Mouse (Mus musculus) hindbrain, postnatal 0 days (tissue): ENCODE data around the gene Safb2. TPM values are rescaled to one million over a fixed set of nuclear protein-coding genes. Genes with fewer than 3 reads are reported as not detected.

Experiments
- ATAC-seq: fragments of 200-750 bp; cut with Nextera tagmentation; 2 replicates; pipeline ENCODE4 v1.8.0; 2017; ENCODE audit warnings: mild to moderate bottlenecking, moderate TSS enrichment, moderate library complexity
- DNase-seq: peaks from one replicate; pipeline ENCODE4 v3.0.0-alpha.2; 2015; ENCODE audit warnings: low spot score
- H3K27ac ChIP-seq: fragments of 300-500 bp; sonication (generic); 2 replicates; pipeline ENCODE4 v1.5.1; 2014; ENCODE audit warnings: mild to moderate bottlenecking
- H3K27me3 ChIP-seq: fragments of 300-500 bp; sonication (generic); 2 replicates; pipeline ENCODE4 v1.6.1; 2014; ENCODE audit warnings: low read length, mixed read lengths; ENCODE audit not compliant: insufficient read depth
- H3K36me3 ChIP-seq: fragments of 300-500 bp; sonication (generic); 2 replicates; pipeline ENCODE4 v1.6.1; 2014; ENCODE audit warnings: low read length, mixed read lengths; ENCODE audit not compliant: insufficient read depth
- H3K4me1 ChIP-seq: fragments of 300-500 bp; sonication (generic); 2 replicates; pipeline ENCODE4 v1.6.1; 2014; ENCODE audit warnings: antibody characterized with exemption, low read length, mixed read lengths; ENCODE audit not compliant: insufficient read depth
- H3K4me2 ChIP-seq: fragments of 300-500 bp; sonication (generic); 2 replicates; pipeline ENCODE4 v1.6.1; 2014; ENCODE audit warnings: low read depth, mild to moderate bottlenecking, low read length, moderate library complexity, mixed read lengths
- H3K4me3 ChIP-seq: fragments of 300-500 bp; sonication (generic); 2 replicates; pipeline ENCODE4 v1.5.1; 2014; ENCODE audit warnings: low read length
- H3K9ac ChIP-seq: fragments of 300-500 bp; sonication (generic); replicated peaks from 2 replicates; pipeline ENCODE4 v1.6.1; 2014; ENCODE audit warnings: mild to moderate bottlenecking, low read length, moderate library complexity, mixed read lengths
- H3K9me3 ChIP-seq: fragments of 300-500 bp; sonication (generic); 2 replicates; pipeline ENCODE4 v1.6.1; 2016; ENCODE audit warnings: low read length, mixed read lengths
- CTCF ChIP-seq: IDR thresholded peaks from 2 replicates; pipeline ENCODE4 v1.5.1; 2016; ENCODE audit warnings: antibody characterized with exemption, control low read depth, low read depth
- WGBS: fragments of 180-500 bp; shearing (Covaris S2); extraction: QIAGEN DNeasy Blood & Tissue Kit; methylation state at CpG from one replicate; pipeline ENCODE4 v1.1.7; 2014; 5-methylcytosine and 5-hydroxymethylcytosine counted together
- polyA plus RNA-seq: library from polyadenylated mRNA; unstranded; fragments of >200 nt; fragmentation: Nextera tagmentation; extraction: Ambion mirVana; gene quantifications from 2 replicates; pipeline ENCODE4 v1.2.1, GENCODE M21; 2015
- total RNA-seq: library from RNA; depleted of rRNA; stranded (reverse); fragments of >200 nt; gene quantifications from 2 replicates; pipeline ENCODE4 v1.2.3, GENCODE M21; 2014

Safb2 gene
- total and polyA plus RNA-seq, 2 experiments from 2014 or later, result 45.2 to 48.4 TPM

DNA sequence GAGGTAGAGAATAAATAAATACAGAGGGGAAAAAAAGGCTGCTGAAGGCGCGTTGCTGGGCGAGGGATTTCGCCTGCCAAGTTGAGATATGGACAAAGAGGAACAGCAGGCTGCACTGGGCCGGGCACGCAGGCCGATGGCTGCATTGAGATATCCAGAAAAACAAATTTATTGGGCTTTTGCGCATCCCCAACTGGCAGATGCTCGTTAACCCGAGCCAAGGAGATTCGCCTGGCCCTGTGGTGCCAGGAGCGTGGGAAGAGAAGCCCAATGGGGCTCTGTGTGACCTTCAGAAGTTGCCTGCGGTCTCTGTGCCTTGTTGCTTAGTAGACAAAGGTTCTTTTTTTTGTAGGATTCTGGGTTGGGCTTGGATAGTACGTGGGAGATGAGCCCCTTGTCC is 48.2 kb downstream of the Safb2 start:
- WGBS, result 25% methylated on average over 14 of the region's 14 CpGs

DNA sequence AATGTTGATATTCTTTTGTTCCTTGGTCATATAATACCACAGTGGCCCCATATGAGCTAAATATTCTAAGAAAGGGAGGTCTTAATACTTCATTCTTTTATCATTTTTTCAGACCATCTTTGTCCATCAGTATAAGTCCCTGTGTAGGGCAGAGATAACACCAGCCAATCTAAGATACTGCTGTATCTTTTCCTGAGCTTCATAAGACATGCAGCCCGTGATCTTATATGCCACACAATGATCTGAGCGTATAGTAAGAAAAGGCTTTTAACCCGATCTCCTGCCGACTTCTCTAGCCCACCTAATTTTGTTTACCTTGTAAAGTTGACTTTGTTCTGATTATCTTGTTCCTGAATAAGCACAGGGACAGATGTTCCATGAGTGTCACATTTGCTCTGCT is 59.4 kb downstream of the Safb2 start:
- Histone ChIP-seq H3K4me2 (no peak overlapping the region), H3K27me3 (no peaks in the 10 kb centered on the region), H3K4me3 (no peak overlapping the region), H3K4me1 (no peaks in the 10 kb centered on the region), H3K9me3 (no peaks in the 10 kb centered on the region), H3K9ac (no peak overlapping the region), H3K36me3 (no peaks in the 10 kb centered on the region), H3K27ac (no peak overlapping the region)
- ATAC-seq (no peak), DNase-seq (no peak)
- 76% methylated on average over 4 of the region's 4 CpGs for WGBS
- TF ChIP-seq CTCF, result no peak

More for the DNA sequence above, 48.2 kb downstream of the Safb2 start:
- peaks cover 6% of the 10 kb centered on the region; the same call in 1 of the 2 replicates for H3K4me1 ChIP-seq
- H3K36me3 ChIP-seq, result no peaks in the 10 kb centered on the region
- peak; percentile 68 for ATAC-seq
- no peak overlapping the region for H3K4me2 ChIP-seq
- H3K9ac ChIP-seq, result no peak overlapping the region
- H3K9me3 ChIP-seq, result no peaks in the 10 kb centered on the region
- peak overlapping the region; percentile 64 for H3K27ac ChIP-seq
- H3K27me3 ChIP-seq, result no peaks in the 10 kb centered on the region
- peak; percentile 75 for DNase-seq
- H3K4me3 ChIP-seq, result no peak overlapping the region
- TF ChIP-seq CTCF, result no peak

DNA sequence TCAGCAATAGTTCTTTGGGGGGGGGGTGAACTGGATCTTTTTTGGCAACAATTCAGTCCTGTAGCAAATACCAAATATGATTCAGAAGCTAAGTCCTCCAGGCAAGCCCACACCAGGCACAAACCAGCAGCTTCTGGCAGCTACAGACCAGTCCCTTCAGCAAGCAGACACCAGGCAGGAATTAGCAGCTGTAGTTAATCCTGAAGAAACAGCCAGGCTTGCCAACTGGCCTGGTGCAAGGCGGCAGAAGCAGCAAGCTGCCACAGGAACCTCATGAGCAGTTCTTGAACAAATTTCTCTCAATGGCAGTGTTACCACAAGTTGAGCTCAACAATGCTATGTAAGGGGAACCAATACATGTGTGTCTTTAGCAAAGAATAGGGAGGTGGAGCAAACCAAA is 61.6 kb downstream of the Safb2 start:
- no peak overlapping the region for H3K9ac ChIP-seq
- ATAC-seq (no peak), DNase-seq (no peak)
- 38% methylated on average over 1 of the region's 1 CpGs for WGBS
- H3K4me1 ChIP-seq, result no peaks in the 10 kb centered on the region
- TF ChIP-seq CTCF, result no peak
- H3K9me3 ChIP-seq, result no peaks in the 10 kb centered on the region
- no peak overlapping the region for H3K27ac ChIP-seq
- H3K4me2 ChIP-seq, result no peak overlapping the region
- H3K4me3 ChIP-seq, result no peak overlapping the region
- no peaks in the 10 kb centered on the region for H3K27me3 ChIP-seq
- H3K36me3 ChIP-seq, result no peaks in the 10 kb centered on the region

DNA sequence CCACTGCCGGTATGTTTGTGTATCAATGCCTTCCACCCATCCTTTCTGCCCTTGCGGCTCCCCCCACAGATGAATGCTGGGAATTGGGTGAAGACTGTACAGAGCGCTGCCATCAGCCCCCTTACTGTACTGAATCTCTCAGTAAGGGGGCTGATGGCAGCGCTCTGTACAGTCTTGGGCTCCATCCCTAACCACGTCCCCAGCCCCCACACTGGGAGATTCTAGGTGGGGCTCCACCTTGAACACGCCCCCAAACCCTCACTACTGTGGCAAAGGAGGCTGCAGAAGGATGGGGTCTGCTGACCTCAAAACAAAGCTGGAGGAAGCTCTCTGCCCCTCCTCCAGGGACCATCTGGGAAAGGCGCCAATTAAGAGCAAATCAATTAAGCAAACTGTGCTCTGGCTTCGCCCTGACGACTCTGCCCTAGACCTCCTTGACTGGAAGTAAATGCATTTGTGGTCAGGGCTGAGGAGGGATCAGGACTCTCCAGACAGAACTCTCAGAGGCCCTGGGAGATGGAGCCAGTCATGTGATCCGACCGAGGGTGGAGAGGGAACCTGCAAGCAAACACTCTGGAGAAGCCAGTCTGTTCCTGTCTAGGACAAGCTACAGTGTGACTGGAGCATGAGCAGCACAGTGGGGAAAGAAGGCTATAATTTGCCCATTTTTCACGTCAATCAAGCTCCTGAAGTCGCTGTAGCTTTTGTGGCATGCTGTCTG is 68.5 kb downstream of the Safb2 start:
- no peak overlapping the region; the same call in 1 of the 2 replicates for H3K27ac ChIP-seq
- no peak overlapping the region for H3K4me3 ChIP-seq
- peaks cover 15% of the 10 kb centered on the region for H3K4me1 ChIP-seq
- no peak overlapping the region for H3K9ac ChIP-seq
- no peaks in the 10 kb centered on the region for H3K36me3 ChIP-seq
- peak; percentile 58 for ATAC-seq
- no peak for TF ChIP-seq CTCF
- peaks cover 15% of the 10 kb centered on the region for H3K27me3 ChIP-seq
- peak; percentile 83 for DNase-seq
- 5% methylated on average over 13 of the region's 13 CpGs for WGBS
- H3K9me3 ChIP-seq, result no peaks in the 10 kb centered on the region
- H3K4me2 ChIP-seq, result peak overlapping the region; percentile 21; the same call in 1 of the 2 replicates

DNA sequence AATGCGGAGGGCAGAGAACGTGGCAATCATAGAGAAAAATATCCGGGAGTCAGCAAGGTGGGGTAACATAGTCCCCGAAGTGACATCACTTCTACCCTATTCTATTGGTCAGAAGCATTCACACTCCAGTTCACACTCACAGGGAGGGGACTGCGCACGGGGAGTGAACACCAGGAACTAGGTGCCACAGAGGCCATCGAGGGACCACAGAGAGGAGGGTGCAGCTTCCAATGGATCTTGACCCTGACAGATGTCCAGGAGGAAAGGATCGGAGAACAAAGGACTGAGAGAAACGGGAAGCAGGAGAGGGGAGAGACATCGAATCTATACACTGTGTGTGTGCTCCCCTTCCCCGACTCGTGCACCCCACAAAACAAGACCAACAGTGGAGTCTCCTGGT is 69.5 kb downstream of the Safb2 start:
- Histone ChIP-seq H3K9ac (no peak overlapping the region), H3K36me3 (no peaks in the 10 kb centered on the region), H3K27me3 (peaks cover 18% of the 10 kb centered on the region), H3K4me3 (no peak overlapping the region), H3K4me1 (peaks cover 22% of the 10 kb centered on the region), H3K9me3 (no peaks in the 10 kb centered on the region), H3K27ac (no peak overlapping the region), H3K4me2 (no peak overlapping the region)
- TF ChIP-seq CTCF, result no peak
- ATAC-seq (no peak), DNase-seq (no peak)
- 47% methylated on average over 12 of the region's 12 CpGs for WGBS

DNA sequence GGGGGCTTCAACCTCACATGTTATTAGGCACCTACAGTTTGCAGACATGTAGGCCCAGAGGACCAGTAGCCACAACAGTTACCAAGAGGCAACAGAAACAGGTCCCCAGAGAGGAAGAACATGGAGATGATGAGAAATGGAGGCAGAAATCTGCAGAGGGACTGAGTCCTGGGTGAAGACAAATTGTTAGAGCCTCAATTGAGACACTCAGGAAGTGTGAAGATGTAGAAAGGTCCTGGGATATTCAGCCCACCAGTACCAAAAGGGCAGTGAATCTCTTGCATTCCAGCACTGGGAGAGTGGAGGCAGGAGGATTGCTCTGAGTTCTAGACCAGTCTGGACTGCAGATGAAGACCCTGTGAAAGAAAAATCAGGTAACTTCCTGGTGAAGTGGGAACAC is 70.1 kb downstream of the Safb2 start:
- no peak for ATAC-seq
- no peak for DNase-seq
- Histone ChIP-seq H3K36me3 (no peaks in the 10 kb centered on the region), H3K9ac (no peak overlapping the region), H3K4me3 (no peak overlapping the region), H3K4me1 (peaks cover 22% of the 10 kb centered on the region), H3K9me3 (no peaks in the 10 kb centered on the region), H3K27me3 (peaks cover 18% of the 10 kb centered on the region), H3K4me2 (no peak overlapping the region), H3K27ac (no peak overlapping the region)
- no peak for TF ChIP-seq CTCF

DNA sequence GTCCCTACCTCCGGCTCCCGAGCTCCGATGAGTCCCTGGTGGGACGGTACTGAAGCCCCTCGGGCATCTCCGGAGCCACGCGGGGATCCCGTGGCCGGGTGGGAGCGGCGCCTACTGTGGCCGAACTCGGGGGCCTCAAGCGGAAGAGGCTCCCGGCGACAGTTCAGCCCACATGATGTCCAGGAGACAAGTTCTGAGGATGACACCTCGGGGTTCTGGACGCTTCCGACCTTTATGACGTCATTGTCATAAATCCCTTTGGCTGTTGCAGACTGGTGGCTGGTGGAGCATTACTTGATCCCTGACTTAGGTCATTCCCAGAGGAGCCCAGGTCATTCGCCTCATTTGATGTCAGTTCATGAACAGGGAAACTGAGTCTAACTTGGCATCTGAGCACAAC is 72.1 kb downstream of the Safb2 start, which contains the start of gene Znrf4:
Znrf4 (minus strand) TSS at position 122 of the 400 bp plus-strand sequence.
- WGBS, result 68% methylated on average over 22 of the region's 22 CpGs
- Histone ChIP-seq H3K4me3 (peak within 1 kb of the TSS; percentile 23; the same call in 1 of the 2 replicates), H3K4me2 (peak within 1 kb of the TSS; percentile 35), H3K27ac (no peak within 1 kb of the TSS; the same call in 1 of the 2 replicates), H3K4me1 (peaks cover 24% of the 10 kb centered on the region), H3K27me3 (peaks cover 18% of the 10 kb centered on the region), H3K36me3 (no peaks in the 10 kb centered on the region), H3K9ac (no peak within 1 kb of the TSS), H3K9me3 (no peaks in the 10 kb centered on the region)
- no peak for DNase-seq
- TF ChIP-seq CTCF, result no peak
- ATAC-seq, result no peak
